ENCODE assay signal across 8 mouse cellular contexts in genomic region chr7:145299562-145300320, GRCm38 (mm10). TPM values are rescaled to one million over a fixed set of nuclear protein-coding genes. Genes with fewer than 3 reads are reported as not detected.
DNase-seq lines count a peak whose midpoint lies in the region; ATAC-seq and TF ChIP-seq lines count a peak whose summit lies in the region.

No protein-coding gene starts in this region.

- no peak overlapping the region for H3K27ac ChIP-seq in kidney, adult 2 months (ENCODE audit: insufficient read depth, low read depth, low read length)
- H3K27ac ChIP-seq in kidney, embryonic 14.5 days (ENCODE audit: low read depth, low read length) = no peak overlapping the region

- no peaks in the 10 kb centered on the region for H3K4me1 ChIP-seq in kidney, adult 2 months (ENCODE audit: control insufficient read depth, insufficient read depth, low read length)
- peaks cover 10% of the 10 kb centered on the region for H3K4me1 ChIP-seq in kidney, embryonic 14.5 days (ENCODE audit: control insufficient read depth, insufficient read depth, low read length)

- no peak overlapping the region for H3K9ac ChIP-seq in kidney, embryonic 14.5 days (ENCODE audit: low read depth, low read length)

- H3K9me3 ChIP-seq in kidney, embryonic 14.5 days (ENCODE audit: control insufficient read depth, low read length) = no peaks in the 10 kb centered on the region

- H3K36me3 ChIP-seq in kidney, adult 2 months (ENCODE audit: control insufficient read depth, insufficient read depth, low read length) = no peaks in the 10 kb centered on the region
- no peaks in the 10 kb centered on the region for H3K36me3 ChIP-seq in kidney, embryonic 14.5 days (ENCODE audit: control insufficient read depth, insufficient read depth, low read length)

- TF ChIP-seq POLR2A in kidney, adult 2 months (IDR thresholded peaks at IDR 0.05; ENCODE audit: low read depth, low read length) = no peak

- no peak overlapping the region for H3K4me2 ChIP-seq in kidney, embryonic 14.5 days (replicated peaks; ENCODE audit: low read depth, low read length)

- 63% methylated on average over 7 of the region's 7 CpGs for WGBS in kidney, adult 2 months
- WGBS in kidney, embryonic 14.5 days = 66% methylated on average over 7 of the region's 7 CpGs

- no peak overlapping the region for H3K4me3 ChIP-seq in kidney, adult 2 months (ENCODE audit: insufficient read depth, low read depth, low read length)
- no peak overlapping the region for H3K4me3 ChIP-seq in kidney, embryonic 14.5 days (ENCODE audit: low read length)

- intact Hi-C loops in gastrocnemius, postnatal 14 days (cut with DNase I; ENCODE audit: low total_unique reads) = no loop called here

- no peak for ATAC-seq in kidney, embryonic 14.5 days (ENCODE audit: low FRiP score, low TSS enrichment)

- no peaks in the 10 kb centered on the region for H3K27me3 ChIP-seq in kidney, adult 2 months (replicated peaks; ENCODE audit: control insufficient read depth, insufficient read depth, low read length)
- H3K27me3 ChIP-seq in kidney, embryonic 14.5 days (ENCODE audit: control insufficient read depth, insufficient read depth, low read length) = no peaks in the 10 kb centered on the region

- DNase-seq in kidney, adult 2 months = peak; percentile 16
- DNase-seq in cerebellum, adult 11 months = peak; percentile 87
- DNase-seq in gastrocnemius, postnatal 14 days = peak; percentile 77
- DNase-seq in lung, postnatal 25 days (ENCODE audit: low spot score) = peak; percentile 36
- DNase-seq in thymus, postnatal 14 days = no peak
- no peak for DNase-seq in adrenal gland, postnatal 36 days
- DNase-seq in spleen, adult 18-20 months = no peak

- no peak for TF ChIP-seq CTCF in kidney, adult 2 months (conservative IDR thresholded peaks at IDR 0.05; ENCODE audit: insufficient read depth, insufficient read length, low read depth, low read length)

RNA-seq across cellular contexts. Expression of gene Mrgprf, which starts 0.9 kb away (rescaled TPM):
- 6.5 and 8.9 TPM in 2 replicates for polyA plus RNA-seq in kidney, adult 2 months (2012; rRNA removed)
- polyA plus RNA-seq in kidney, embryonic 14.5 days (2014; fragmentation: Nextera tagmentation; extraction: Ambion mirVana) = 1.7 and 2.2 TPM in 2 replicates
- 1 to 10 TPM; 3.9 to 7.4 TPM for total RNA-seq in gastrocnemius, postnatal 14 days (2021)
- total RNA-seq in adrenal gland, postnatal 36 days (2021) = 1 to 10 TPM; 1.5 to 2.4 TPM

RNA-seq across cellular contexts. Expression of gene Mrgprd, which starts 14.9 kb away (rescaled TPM):
- polyA plus RNA-seq in kidney, adult 2 months (2012; rRNA removed) = not detected in 2 replicates
- polyA plus RNA-seq in kidney, embryonic 14.5 days (2014; fragmentation: Nextera tagmentation; extraction: Ambion mirVana) = not detected in 2 replicates
- not detected for total RNA-seq in gastrocnemius, postnatal 14 days (2021)
- not detected for total RNA-seq in adrenal gland, postnatal 36 days (2021)

RNA-seq across cellular contexts. Expression of gene Tpcn2, which starts 15.9 kb away (rescaled TPM):
- polyA plus RNA-seq in kidney, adult 2 months (2012; rRNA removed) = 9.5 and 11.7 TPM in 2 replicates
- polyA plus RNA-seq in kidney, embryonic 14.5 days (2014; fragmentation: Nextera tagmentation; extraction: Ambion mirVana) = 4.0 and 4.4 TPM in 2 replicates
- 1 to 10 TPM; 2.4 to 3.3 TPM for total RNA-seq in gastrocnemius, postnatal 14 days (2021)
- 10 to 100 TPM; 10.2 to 16.1 TPM for total RNA-seq in adrenal gland, postnatal 36 days (2021)

Comparison
In these comparisons a context has a peak if more than half of its experiments do, and no peak if none do; other contexts are left out.
1. DNase-seq: peak in kidney, adult 2 months (single experiment), cerebellum, adult 11 months (single experiment), gastrocnemius, postnatal 14 days (single experiment) and lung, postnatal 25 days (single experiment); none in thymus, postnatal 14 days (single experiment), adrenal gland, postnatal 36 days (0 of 2) and spleen, adult 18-20 months (0 of 2).